Mouse (Mus musculus): ENCODE measurements at regions not wholly inside any gene's neighbourhood (a gene's known extent, or its start where the extent isn't known, plus 50 kb on each side); places are given as distances from the start of the nearest gene placed in this dataset.
A peak's percentile ranks its signal among the peaks of the same experiment; 100 is the strongest.

- Histone ChIP-seq H3K9me3 (ENCODE audit: control insufficient read depth, low read length) (peaks cover 2% of the 10 kb centered on the region; the same call in 1 of the 2 replicates), H3K27me3 (ENCODE audit: control insufficient read depth, insufficient read depth, low read depth, low read length) (no peaks in the 10 kb centered on the region), H3K4me3 (ENCODE audit: low read length) (no peak overlapping the region), H3K27ac (ENCODE audit: low read length) (no peak overlapping the region), H3K4me2 (ENCODE audit: low read depth, low read length) (no peak overlapping the region), H3K4me1 (replicated peaks; ENCODE audit: control insufficient read depth, insufficient read depth, low read length) (no peaks in the 10 kb centered on the region), H3K36me3 (ENCODE audit: control insufficient read depth, insufficient read depth, low read length) (no peaks in the 10 kb centered on the region), H3K9ac (ENCODE audit: low read length) (no peak overlapping the region)
- WGBS = 43% methylated on average over 11 of the region's 11 CpGs
- no peak for ATAC-seq (ENCODE audit: low read depth)
Observed at GRCm38 (mm10) chr13:47298010-47298409, 175.6 kb downstream of the Rnf144b start.

GRCm38 (mm10) chr13:47300486-47300885, 178.0 kb downstream of the Rnf144b start:
- Histone ChIP-seq H3K9ac (ENCODE audit: low read length) (no peak overlapping the region), H3K27ac (ENCODE audit: low read length) (no peak overlapping the region), H3K36me3 (ENCODE audit: control insufficient read depth, insufficient read depth, low read length) (no peaks in the 10 kb centered on the region), H3K4me2 (ENCODE audit: low read depth, low read length) (no peak overlapping the region), H3K4me3 (ENCODE audit: low read length) (no peak overlapping the region), H3K27me3 (ENCODE audit: control insufficient read depth, insufficient read depth, low read depth, low read length) (no peaks in the 10 kb centered on the region), H3K9me3 (ENCODE audit: control insufficient read depth, low read length) (peaks cover 2% of the 10 kb centered on the region; the same call in 1 of the 2 replicates), H3K4me1 (replicated peaks; ENCODE audit: control insufficient read depth, insufficient read depth, low read length) (no peaks in the 10 kb centered on the region)
- 64% methylated on average over 2 of the region's 2 CpGs for WGBS
- ATAC-seq (ENCODE audit: low read depth) = no peak

- Histone ChIP-seq H3K9me3 (ENCODE audit: control insufficient read depth, low read length) (peaks cover 2% of the 10 kb centered on the region; the same call in 1 of the 2 replicates), H3K36me3 (ENCODE audit: control insufficient read depth, insufficient read depth, low read length) (no peaks in the 10 kb centered on the region), H3K9ac (ENCODE audit: low read length) (no peak overlapping the region), H3K27ac (ENCODE audit: low read length) (no peak overlapping the region), H3K27me3 (ENCODE audit: control insufficient read depth, insufficient read depth, low read depth, low read length) (no peaks in the 10 kb centered on the region), H3K4me3 (ENCODE audit: low read length) (no peak overlapping the region), H3K4me2 (ENCODE audit: low read depth, low read length) (no peak overlapping the region), H3K4me1 (replicated peaks; ENCODE audit: control insufficient read depth, insufficient read depth, low read length) (no peaks in the 10 kb centered on the region)
- no peak for ATAC-seq (ENCODE audit: low read depth)
- WGBS = 49% methylated on average over 3 of the region's 3 CpGs
Observed at GRCm38 (mm10) chr13:47301070-47301469, 178.6 kb downstream of the Rnf144b start.

GRCm38 (mm10) chr13:47309492-47309891, 187.0 kb downstream of the Rnf144b start:
- H3K4me1 ChIP-seq (replicated peaks; ENCODE audit: control insufficient read depth, insufficient read depth, low read length) = no peaks in the 10 kb centered on the region
- H3K4me3 ChIP-seq (ENCODE audit: low read length) = no peak overlapping the region
- H3K27me3 ChIP-seq (ENCODE audit: control insufficient read depth, insufficient read depth, low read depth, low read length) = no peaks in the 10 kb centered on the region
- 87% methylated on average over 6 of the region's 6 CpGs for WGBS
- no peak overlapping the region for H3K9ac ChIP-seq (ENCODE audit: low read length)
- no peaks in the 10 kb centered on the region for H3K9me3 ChIP-seq (ENCODE audit: control insufficient read depth, low read length)
- ATAC-seq (ENCODE audit: low read depth) = no peak
- no peak overlapping the region for H3K27ac ChIP-seq (ENCODE audit: low read length)
- no peak overlapping the region for H3K4me2 ChIP-seq (ENCODE audit: low read depth, low read length)
- no peaks in the 10 kb centered on the region for H3K36me3 ChIP-seq (ENCODE audit: control insufficient read depth, insufficient read depth, low read length)

DNA sequence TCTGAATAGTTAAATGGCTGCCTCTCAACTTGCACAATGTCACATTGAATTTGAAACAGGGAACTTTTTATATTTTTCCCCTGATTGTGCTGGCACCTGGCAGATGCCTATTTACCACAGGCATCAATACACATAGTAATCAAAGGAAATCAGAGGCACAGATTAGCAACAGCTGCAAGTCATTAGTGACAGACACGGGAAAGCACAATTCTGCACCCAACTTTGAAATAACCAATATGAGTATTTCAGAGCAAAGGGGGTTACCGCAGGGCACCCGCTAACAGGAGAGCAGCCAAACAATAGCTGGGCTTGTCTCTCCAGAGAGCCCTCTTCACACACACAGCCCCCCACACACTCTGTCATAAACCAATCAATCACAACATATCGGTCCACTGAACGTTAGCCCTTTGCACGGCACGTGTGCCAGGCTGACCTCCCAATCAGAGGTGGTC, 188.3 kb downstream of the Rnf144b start:
- no peak overlapping the region for H3K4me3 ChIP-seq (ENCODE audit: low read length)
- no peaks in the 10 kb centered on the region for H3K27me3 ChIP-seq (ENCODE audit: control insufficient read depth, insufficient read depth, low read depth, low read length)
- no peak overlapping the region for H3K27ac ChIP-seq (ENCODE audit: low read length)
- ATAC-seq (ENCODE audit: low read depth) = no peak
- no peaks in the 10 kb centered on the region for H3K36me3 ChIP-seq (ENCODE audit: control insufficient read depth, insufficient read depth, low read length)
- WGBS = 33% methylated on average over 7 of the region's 7 CpGs
- H3K9ac ChIP-seq (ENCODE audit: low read length) = no peak overlapping the region
- no peaks in the 10 kb centered on the region for H3K9me3 ChIP-seq (ENCODE audit: control insufficient read depth, low read length)
- H3K4me1 ChIP-seq (replicated peaks; ENCODE audit: control insufficient read depth, insufficient read depth, low read length) = no peaks in the 10 kb centered on the region
- H3K4me2 ChIP-seq (ENCODE audit: low read depth, low read length) = no peak overlapping the region

DNA sequence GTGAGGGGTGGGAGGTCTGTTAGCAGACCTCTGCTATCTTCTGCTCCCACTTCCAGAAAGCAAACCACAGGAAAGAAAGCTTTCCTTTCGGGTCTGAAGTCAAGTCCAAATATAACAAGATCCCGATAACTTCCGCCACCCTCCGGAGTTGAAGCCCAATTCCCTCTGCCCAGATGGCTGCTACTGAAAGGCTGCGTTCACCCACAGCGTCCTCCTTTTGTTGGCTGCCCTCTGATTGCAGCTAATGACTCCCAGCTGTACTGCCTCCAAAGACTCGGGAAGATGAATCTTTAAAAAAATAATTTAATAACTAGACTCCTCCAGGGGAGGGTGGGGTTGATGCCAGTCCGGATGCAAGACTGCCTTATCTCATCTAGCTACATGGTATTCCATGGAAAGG, 197.1 kb downstream of the Rnf144b start:
- Histone ChIP-seq H3K27ac (ENCODE audit: low read length) (no peak overlapping the region), H3K9me3 (ENCODE audit: control insufficient read depth, low read length) (no peaks in the 10 kb centered on the region), H3K27me3 (ENCODE audit: control insufficient read depth, insufficient read depth, low read depth, low read length) (no peaks in the 10 kb centered on the region), H3K9ac (ENCODE audit: low read length) (no peak overlapping the region), H3K4me2 (ENCODE audit: low read depth, low read length) (no peak overlapping the region), H3K4me3 (ENCODE audit: low read length) (no peak overlapping the region), H3K4me1 (replicated peaks; ENCODE audit: control insufficient read depth, insufficient read depth, low read length) (no peaks in the 10 kb centered on the region), H3K36me3 (ENCODE audit: control insufficient read depth, insufficient read depth, low read length) (no peaks in the 10 kb centered on the region)
- no peak for ATAC-seq (ENCODE audit: low read depth)
- WGBS = 44% methylated on average over 8 of the region's 8 CpGs

GRCm38 (mm10) chr13:47321876-47322275, 199.4 kb downstream of the Rnf144b start:
- no peak for ATAC-seq (ENCODE audit: low read depth)
- WGBS = 75% methylated on average over 1 of the region's 1 CpGs

GRCm38 (mm10) chr13:47335996-47336684, 213.7 kb downstream of the Rnf144b start:
- Histone ChIP-seq H3K9ac (ENCODE audit: low read length) (no peak overlapping the region), H3K9me3 (ENCODE audit: control insufficient read depth, low read length) (no peaks in the 10 kb centered on the region), H3K4me3 (ENCODE audit: low read length) (no peak overlapping the region), H3K27ac (ENCODE audit: low read length) (no peak overlapping the region), H3K4me2 (ENCODE audit: low read depth, low read length) (0 out of 2 replicates have a peak overlapping the region, but pooled peaks have one; percentile 11), H3K36me3 (ENCODE audit: control insufficient read depth, insufficient read depth, low read length) (no peaks in the 10 kb centered on the region), H3K27me3 (ENCODE audit: control insufficient read depth, insufficient read depth, low read depth, low read length) (no peaks in the 10 kb centered on the region), H3K4me1 (replicated peaks; ENCODE audit: control insufficient read depth, insufficient read depth, low read length) (0 out of 2 replicates have a peak, but pooled peaks cover 3% of the 10 kb centered on the region)
- ATAC-seq (ENCODE audit: low read depth) = peak; percentile 73
- 38% methylated on average over 16 of the region's 16 CpGs for whole genome bisulfite sequencing

More at GRCm38 (mm10) chr13:47321876-47322275, 199.4 kb downstream of the Rnf144b start:
- H3K27ac ChIP-seq (ENCODE audit: low read length) = no peak overlapping the region
- H3K27me3 ChIP-seq (ENCODE audit: control insufficient read depth, insufficient read depth, low read depth, low read length) = no peaks in the 10 kb centered on the region
- no peak overlapping the region for H3K4me3 ChIP-seq (ENCODE audit: low read length)
- no peaks in the 10 kb centered on the region for H3K9me3 ChIP-seq (ENCODE audit: control insufficient read depth, low read length)
- H3K36me3 ChIP-seq (ENCODE audit: control insufficient read depth, insufficient read depth, low read length) = no peaks in the 10 kb centered on the region
- H3K4me2 ChIP-seq (ENCODE audit: low read depth, low read length) = no peak overlapping the region
- no peak overlapping the region for H3K9ac ChIP-seq (ENCODE audit: low read length)
- H3K4me1 ChIP-seq (replicated peaks; ENCODE audit: control insufficient read depth, insufficient read depth, low read length) = no peaks in the 10 kb centered on the region

DNA sequence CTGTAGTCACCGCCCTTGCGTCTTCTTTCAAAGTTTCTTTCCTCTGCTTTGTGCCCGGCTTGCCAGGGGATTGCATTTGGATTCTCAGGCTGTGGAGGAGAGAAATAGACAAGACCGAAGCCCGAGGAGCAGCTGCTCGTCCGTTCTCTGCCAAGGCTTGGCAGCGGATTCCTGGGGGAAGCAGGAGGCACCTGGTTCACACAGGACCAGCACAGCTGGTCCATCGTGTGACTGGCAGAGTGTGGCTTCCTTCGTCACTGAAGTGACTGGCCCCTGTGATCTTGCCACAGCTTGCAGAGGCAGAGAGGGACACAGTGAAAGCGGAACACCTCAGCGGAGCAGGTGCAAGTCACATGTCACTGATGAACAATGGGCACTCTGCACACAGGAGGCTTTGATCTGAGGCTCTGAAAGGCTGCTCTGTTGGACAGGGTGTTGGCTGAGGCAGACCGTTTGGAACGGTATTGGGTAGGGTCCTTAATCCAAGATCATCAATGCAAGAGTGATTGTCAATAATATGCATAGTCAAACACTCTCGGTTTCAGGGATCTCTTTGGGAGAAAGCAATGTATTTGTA, 214.5 kb downstream of the Rnf144b start:
- no peaks in the 10 kb centered on the region for H3K36me3 ChIP-seq (ENCODE audit: control insufficient read depth, insufficient read depth, low read length)
- no peaks in the 10 kb centered on the region for H3K9me3 ChIP-seq (ENCODE audit: control insufficient read depth, low read length)
- no peaks in the 10 kb centered on the region for H3K27me3 ChIP-seq (ENCODE audit: control insufficient read depth, insufficient read depth, low read depth, low read length)
- 0 out of 2 replicates have a peak, but pooled peaks cover 3% of the 10 kb centered on the region for H3K4me1 ChIP-seq (replicated peaks; ENCODE audit: control insufficient read depth, insufficient read depth, low read length)
- no peak overlapping the region for H3K9ac ChIP-seq (ENCODE audit: low read length)
- ATAC-seq (ENCODE audit: low read depth) = no peak
- 69% methylated on average over 15 of the region's 15 CpGs for WGBS
- no peak overlapping the region for H3K4me3 ChIP-seq (ENCODE audit: low read length)
- H3K4me2 ChIP-seq (ENCODE audit: low read depth, low read length) = no peak overlapping the region
- H3K27ac ChIP-seq (ENCODE audit: low read length) = no peak overlapping the region

All from lung, embryonic 16.5 days (tissue).